Mouse (Mus musculus) bone marrow macrophage, adult 2 months (primary cell): Measurements from ENCODE around the gene Plbd2. TPM values are rescaled to one million over a fixed set of nuclear protein-coding genes. Genes with fewer than 3 reads are reported as not detected.
"Not testable (repeated sequence)": the region's sequence is repeated elsewhere in the genome, so short reads cannot be mapped to it uniquely, and the experiment has no call there.

Experiments used
- H3K27ac ChIP-seq: 2 replicates; pipeline ENCODE4 v1.5.1; 2012; ENCODE audit warnings: low read depth, low read length; ENCODE audit not compliant: insufficient read depth
- H3K4me1 ChIP-seq: 2 replicates; pipeline ENCODE4 v1.6.1; 2012; ENCODE audit warnings: low read length; ENCODE audit not compliant: control insufficient read depth, insufficient read depth
- H3K4me3 ChIP-seq: 2 replicates; pipeline ENCODE4 v1.5.1; 2012; ENCODE audit warnings: mild to moderate bottlenecking, low read length, moderate library complexity; ENCODE audit not compliant: insufficient read depth
- CTCF ChIP-seq: IDR thresholded peaks from 2 replicates; pipeline ENCODE4 v1.5.1; 2012; ENCODE audit warnings: low read depth, mild to moderate bottlenecking, low read length, moderate library complexity
- POLR2A ChIP-seq: IDR thresholded peaks from 2 replicates; pipeline ENCODE4 v1.6.1; 2012; ENCODE audit warnings: mild to moderate bottlenecking, low read depth, low read length, borderline replicate concordance
- polyA plus RNA-seq: library from polyadenylated mRNA; stranded (reverse); fragments of >200 nt; gene quantifications from 2 replicates; pipeline ENCODE4 v1.2.4, GENCODE M21; 2012; ENCODE audit not compliant: missing spikeins, insufficient read depth, insufficient read length

Plbd2 gene
- polyA plus RNA-seq, 1 experiment, result 55.1 TPM

GRCm38 (mm10) chr5:120502147-120502621 is 1.2 kb downstream of the Plbd2 start:
- peak overlapping the region; percentile 41; the same call in 1 of the 2 replicates for H3K27ac ChIP-seq

GRCm38 (mm10) chr5:120500609-120501008 is 2.8 kb downstream of the Plbd2 start:
- H3K4me1 ChIP-seq, result peaks cover 25% of the 10 kb centered on the region

More at GRCm38 (mm10) chr5:120502147-120502621, 1.2 kb downstream of the Plbd2 start:
- peak overlapping the region; percentile 99 for H3K4me3 ChIP-seq
- TF ChIP-seq CTCF (no peak), POLR2A (no peak)
- peaks cover 26% of the 10 kb centered on the region for H3K4me1 ChIP-seq

GRCm38 (mm10) chr5:120499202-120499601 is 4.2 kb downstream of the Plbd2 start:
- H3K4me3 ChIP-seq, result no peak overlapping the region
- TF ChIP-seq POLR2A (no peak), CTCF (no peak)
- peaks cover 23% of the 10 kb centered on the region for H3K4me1 ChIP-seq

More at GRCm38 (mm10) chr5:120500609-120501008, 2.8 kb downstream of the Plbd2 start:
- H3K4me3 ChIP-seq, H3K27ac ChIP-seq: not testable (repeated sequence)

DNA sequence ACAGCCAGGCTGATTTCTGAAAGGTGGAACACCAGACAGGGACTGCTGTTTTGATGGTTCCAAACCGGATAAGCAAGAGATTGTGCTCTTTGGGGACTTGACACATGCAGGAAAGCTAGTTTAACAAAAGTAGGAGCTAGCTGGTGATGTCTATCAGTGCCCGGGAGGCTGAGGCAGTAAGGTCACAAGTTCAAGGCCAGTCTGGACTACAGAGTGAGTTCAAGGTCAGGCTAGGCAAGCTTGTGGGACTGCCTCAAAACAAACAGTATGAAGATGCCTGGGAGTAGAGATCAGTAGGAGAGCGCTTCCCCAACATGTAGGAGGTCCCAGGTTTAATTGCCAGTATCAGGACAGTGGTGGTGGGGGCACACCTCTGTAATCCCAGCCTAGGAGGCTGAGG is 6.4 kb downstream of the Plbd2 start:
- TF ChIP-seq CTCF (no peak), POLR2A (no peak)
- peaks cover 23% of the 10 kb centered on the region for H3K4me1 ChIP-seq
- H3K4me3 ChIP-seq, result no peak overlapping the region
- H3K27ac ChIP-seq, result no peak overlapping the region

More at GRCm38 (mm10) chr5:120499202-120499601, 4.2 kb downstream of the Plbd2 start:
- H3K27ac ChIP-seq, result no peak overlapping the region

- Histone ChIP-seq H3K4me3 (no peak overlapping the region), H3K27ac (no peak overlapping the region), H3K4me1 (peaks cover 19% of the 10 kb centered on the region)
- TF ChIP-seq POLR2A (no peak), CTCF (no peak)
These were observed 7.7 kb downstream of the Plbd2 start for GRCm38 (mm10) chr5:120495703-120496226.

- TF ChIP-seq POLR2A, result no peak
- Histone ChIP-seq H3K27ac (no peak overlapping the region), H3K4me1 (peaks cover 17% of the 10 kb centered on the region), H3K4me3 (no peak overlapping the region)
These were observed 8.2 kb downstream of the Plbd2 start for GRCm38 (mm10) chr5:120495064-120495702.

DNA sequence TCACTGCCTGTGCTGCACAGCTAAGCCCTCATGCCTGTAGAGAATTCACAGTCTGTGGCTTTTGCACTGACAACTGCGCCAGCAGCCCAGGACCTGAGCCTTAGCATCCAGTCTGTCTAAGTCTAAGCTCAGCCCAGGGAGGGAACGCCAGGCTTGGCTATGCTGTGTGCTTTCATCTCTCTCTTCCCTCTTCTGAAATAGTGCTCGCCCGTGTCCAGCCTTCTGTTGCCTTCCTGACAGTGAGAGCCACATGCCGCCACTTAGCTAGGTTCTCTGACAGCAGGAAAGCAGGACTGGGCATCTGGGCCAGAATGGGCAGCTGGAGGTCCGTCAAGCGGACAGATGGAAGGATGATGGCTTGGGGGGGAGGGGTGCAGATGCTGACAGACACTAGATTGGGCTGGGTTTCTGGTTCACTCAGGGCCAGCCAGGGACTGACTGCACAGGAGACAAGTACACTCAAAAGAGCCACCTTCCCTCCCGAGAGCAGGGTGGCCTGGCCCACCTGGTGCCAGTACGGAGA is 9.5 kb downstream of the Plbd2 start:
- H3K4me1 ChIP-seq, result peaks cover 7% of the 10 kb centered on the region
- TF ChIP-seq CTCF, result no peak
- no peak overlapping the region for H3K4me3 ChIP-seq
- no peak overlapping the region for H3K27ac ChIP-seq

DNA sequence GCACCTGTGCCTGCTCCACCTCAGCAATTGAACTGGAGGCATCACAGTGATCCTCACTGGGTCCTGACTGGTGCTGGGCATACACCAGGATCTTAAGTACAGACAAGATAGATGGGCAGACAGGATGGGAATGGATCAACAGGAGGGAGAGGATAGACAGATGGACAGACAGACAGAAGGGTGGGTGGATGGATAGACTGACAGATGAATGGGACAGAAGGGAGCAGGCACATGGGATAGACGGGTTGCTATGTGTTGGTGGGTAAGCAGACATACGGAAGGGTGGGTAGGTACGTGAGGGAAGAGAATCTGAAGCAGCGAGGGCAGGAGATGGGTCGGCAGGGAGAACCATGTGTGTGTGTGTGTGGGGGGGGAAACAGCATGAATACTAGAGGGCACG is 10.0 kb downstream of the Plbd2 start:
- no peak for TF ChIP-seq CTCF
- no peak for TF ChIP-seq POLR2A
- no peak overlapping the region for H3K27ac ChIP-seq
- peaks cover 2% of the 10 kb centered on the region; the same call in 1 of the 2 replicates for H3K4me1 ChIP-seq
- H3K4me3 ChIP-seq, result no peak overlapping the region

DNA sequence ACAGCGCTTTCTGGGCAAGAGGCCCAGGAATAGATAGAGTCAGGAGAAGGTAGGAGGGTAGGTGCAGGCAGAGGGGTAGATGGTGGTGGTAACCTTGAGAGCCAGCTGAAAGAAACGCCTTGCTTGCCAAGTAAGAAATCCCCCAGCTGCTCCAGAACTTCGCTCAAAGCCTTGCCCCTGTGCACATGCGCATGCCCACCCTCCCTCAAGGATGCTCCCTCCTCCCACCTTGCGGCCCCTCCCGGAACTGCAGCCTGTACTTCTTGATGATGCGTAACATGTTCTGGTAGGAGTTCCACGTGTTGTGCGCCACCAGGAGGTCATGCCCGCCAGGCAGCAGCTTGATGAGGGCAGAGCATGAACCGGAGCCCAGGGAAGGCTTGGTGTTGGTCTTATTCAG is 11.0 kb downstream of the Plbd2 start:
- Histone ChIP-seq H3K4me1 (no peaks in the 10 kb centered on the region), H3K27ac (no peak overlapping the region), H3K4me3 (no peak overlapping the region)
- no peak for TF ChIP-seq CTCF
- no peak for TF ChIP-seq POLR2A

- Histone ChIP-seq H3K4me1 (no peaks in the 10 kb centered on the region), H3K27ac (no peak overlapping the region)
These were observed 12.7 kb downstream of the Plbd2 start for GRCm38 (mm10) chr5:120490679-120491192.

More at GRCm38 (mm10) chr5:120490679-120491192, 12.7 kb downstream of the Plbd2 start:
- TF ChIP-seq CTCF (no peak), POLR2A (no peak)
- H3K4me3 ChIP-seq, result no peak overlapping the region
